Mouse (Mus musculus) c-Kit-negative CD71-positive TER-119-positive erythroid progenitor cells, embryonic 14.5 days (primary cell): ENCODE results near the gene Nsmce1.

Experiments
- DNase-seq: peaks from one replicate; pipeline ENCODE4 v3.0.0-alpha.2; 2013; ENCODE audit warnings: low read depth, low spot score

The Nsmce1 gene

DNA sequence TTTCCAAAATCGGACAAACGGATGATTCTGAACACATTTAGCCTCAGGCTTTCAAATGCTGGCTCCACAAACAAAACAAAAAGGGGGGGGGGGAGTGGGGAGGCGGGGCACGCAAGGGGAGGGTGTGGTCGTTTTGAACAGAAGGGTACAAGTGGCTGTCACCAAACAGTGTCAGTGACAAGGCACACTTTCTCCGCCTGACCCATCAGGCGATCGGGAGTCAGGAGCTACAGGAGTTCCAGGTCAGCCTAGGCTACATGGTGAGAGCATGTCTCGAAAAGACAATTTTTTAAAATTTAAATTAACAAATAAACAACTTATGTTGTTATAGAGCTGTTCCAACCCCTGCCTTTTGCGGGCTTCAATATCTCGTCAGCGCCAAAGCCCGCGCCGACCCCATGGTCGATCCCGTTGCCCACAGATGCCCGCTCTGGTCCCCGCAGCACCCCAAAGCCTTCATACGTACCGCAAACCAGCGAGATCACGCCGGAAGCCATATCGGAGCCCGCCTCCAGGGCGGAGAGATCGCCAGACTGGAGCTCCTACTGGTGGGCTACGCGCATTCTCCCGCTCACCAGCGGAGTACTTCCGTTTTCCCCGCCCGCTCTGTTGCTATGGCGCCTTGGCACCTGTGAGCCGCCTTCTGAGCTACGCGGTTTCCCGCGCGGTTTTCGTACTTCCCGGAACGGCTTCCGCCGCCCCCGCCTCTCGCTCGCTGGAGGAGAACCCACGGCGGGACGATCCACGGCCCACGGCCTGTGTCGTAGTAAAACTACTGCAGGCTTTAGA lies at the start of gene Nsmce1:
TSS of gene Nsmce1 (minus strand) at position 650 of the 789 bp plus-strand sequence.
- DNase-seq = peak; percentile 92

DNA sequence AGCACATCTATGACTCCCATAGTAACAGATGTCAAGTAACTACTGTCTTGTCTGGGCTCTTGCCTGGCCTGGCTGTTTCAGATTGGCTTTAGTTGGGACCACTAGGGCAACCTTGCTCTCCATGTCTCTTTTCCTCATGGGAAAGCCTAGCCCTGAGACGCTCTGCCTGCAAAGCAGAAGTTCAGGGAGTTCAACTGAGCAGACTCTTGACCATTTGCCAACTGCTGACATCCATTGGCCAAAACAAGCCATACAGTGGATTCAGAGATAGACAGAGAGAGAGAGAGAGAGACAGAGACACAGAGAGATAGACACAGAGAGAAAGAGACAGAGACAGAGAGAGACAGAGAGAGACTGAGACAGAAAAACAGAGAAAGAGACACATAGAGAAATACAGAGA lies 49.6 kb upstream of the Nsmce1 start:
- no peak for DNase-seq

GRCm38 (mm10) chr7:125539351-125539750 lies 48.0 kb upstream of the Nsmce1 start:
- no peak for DNase-seq

GRCm38 (mm10) chr7:125527901-125528580 lies 36.6 kb upstream of the Nsmce1 start:
- no peak for DNase-seq

DNA sequence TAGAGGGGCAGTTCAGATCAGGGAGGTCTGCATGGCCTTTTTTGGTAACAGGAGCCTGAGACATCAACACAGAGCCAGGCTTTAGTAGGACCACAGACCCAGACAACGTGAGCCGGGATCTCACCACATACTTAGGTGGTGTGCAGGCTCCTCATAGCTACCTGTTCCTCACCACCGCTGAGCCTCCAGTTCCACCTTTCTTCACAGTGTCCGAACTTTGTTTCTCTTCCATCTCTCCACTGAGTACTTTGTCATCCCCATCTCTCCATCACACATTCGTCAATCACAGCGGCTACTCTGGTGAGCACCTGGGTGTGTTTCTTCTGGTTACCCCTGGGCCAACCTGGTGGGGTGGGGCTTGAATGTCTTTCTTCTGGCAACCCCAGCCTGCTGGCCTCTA lies 35.8 kb upstream of the Nsmce1 start:
- no peak for DNase-seq

DNA sequence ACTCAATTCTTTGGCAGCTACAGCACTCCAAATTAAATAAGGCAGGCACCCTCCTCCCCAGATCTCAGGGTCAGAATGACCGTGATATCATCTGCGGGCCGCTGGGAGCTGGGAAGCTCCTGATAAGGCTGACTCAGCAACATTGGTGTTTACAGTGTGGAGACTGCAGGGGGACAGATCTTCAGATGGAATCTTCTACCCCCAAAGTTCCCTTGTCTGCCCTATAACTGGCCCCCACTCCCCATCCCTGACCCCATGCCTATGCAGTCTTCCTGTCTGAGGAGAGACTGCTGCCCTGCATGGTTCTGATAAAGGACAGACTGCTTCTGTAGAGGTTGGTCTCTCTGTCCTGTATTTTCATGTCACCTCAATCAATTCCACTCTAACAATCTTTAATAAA lies 31.7 kb upstream of the Nsmce1 start:
- DNase-seq = peak; percentile 62

DNA sequence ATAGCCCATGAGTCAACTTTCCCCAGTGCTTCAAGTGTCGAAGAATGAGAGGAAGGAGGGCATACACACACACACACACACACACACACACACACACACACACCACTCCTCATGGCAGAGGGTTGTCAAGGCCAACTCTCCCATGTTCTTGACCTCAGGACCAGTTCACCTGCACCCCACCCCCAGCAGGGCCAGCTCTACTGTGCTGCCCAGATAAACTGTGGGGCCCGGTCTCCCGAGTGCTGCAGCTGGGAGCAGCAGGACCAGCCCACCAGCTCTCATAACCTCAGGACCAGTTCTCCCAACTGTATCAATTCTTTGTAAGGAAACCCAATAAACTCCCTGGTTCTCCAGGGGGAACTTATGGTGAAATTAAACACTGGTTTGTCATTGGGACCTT lies 28.3 kb upstream of the Nsmce1 start:
- DNase-seq = no peak

DNA sequence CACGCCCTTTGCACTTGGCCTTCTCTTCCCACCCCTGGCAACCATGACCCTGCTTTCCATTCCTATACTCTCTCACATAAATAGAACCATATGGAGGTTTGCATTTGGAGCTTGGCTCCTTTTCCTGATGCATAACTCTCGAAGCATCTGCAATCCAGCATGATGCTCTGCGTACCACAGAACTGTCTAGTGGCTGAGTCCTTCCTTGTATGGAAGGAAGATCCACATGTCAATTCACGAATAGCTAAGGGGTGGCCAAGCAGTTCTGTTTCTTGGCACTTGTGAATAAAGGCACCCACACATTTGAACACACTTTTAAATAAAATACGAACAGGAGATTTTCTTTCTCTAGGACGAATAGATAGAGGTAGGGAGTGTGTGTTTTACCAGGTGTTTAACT lies 26.1 kb upstream of the Nsmce1 start:
- DNase-seq = no peak

DNA sequence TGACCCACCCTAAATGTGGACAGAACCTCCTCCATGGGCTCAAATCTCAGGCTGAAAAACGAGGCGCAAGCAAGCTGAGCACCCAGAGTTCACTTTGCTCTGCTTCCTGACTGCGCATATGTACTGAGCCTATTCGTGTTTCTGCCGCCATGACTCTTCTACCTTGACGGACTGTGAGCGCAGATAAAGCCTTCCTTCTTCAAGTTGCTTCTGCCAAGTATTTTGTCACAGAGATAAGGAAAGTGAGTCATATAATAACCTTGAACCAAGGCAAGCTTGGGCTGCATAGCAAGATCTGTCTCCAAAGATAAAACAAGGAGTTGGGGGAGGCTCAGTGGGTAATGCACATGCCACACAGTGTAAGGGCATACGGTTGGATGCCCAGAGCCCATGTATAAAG lies 25.3 kb upstream of the Nsmce1 start:
- no peak for DNase-seq

DNA sequence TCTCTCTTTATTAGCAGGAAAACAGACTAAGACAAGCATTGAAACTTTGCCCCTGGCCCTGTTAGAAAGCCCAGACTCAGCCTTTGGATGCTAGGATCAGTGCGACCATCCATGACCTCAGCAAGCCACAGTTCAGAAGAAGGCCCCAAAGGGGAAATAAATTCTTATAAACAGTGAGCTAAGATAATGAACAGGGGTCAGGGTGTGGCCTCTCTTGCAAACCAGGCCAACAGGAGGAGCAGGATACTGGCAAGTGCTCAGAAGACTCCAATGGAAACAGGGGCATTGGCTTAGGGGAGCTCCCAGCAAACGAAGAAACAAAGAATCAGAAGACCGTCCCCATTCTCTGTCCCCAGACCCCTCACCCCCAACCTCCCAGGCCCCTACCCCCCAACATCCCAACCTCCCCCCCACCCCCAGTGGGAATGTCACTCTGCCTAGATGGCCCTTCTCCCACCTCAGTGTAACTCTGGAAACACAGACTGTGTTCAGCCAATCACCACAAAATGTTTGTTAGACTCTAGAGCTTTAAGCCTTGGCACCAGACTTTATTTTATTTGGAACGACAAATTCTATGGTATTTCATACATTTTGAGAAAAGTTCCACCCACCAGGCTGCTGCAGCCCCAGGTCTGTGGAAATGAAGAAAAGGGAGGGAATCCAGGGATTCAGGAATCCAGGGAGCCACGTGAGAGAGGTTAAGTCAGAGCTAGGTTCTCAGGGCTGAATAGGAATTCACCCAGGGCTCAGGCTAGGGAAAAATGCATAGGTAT lies 23.9 kb upstream of the Nsmce1 start:
- no peak for DNase-seq

GRCm38 (mm10) chr7:125511852-125512251 lies 20.5 kb upstream of the Nsmce1 start:
- no peak for DNase-seq

DNA sequence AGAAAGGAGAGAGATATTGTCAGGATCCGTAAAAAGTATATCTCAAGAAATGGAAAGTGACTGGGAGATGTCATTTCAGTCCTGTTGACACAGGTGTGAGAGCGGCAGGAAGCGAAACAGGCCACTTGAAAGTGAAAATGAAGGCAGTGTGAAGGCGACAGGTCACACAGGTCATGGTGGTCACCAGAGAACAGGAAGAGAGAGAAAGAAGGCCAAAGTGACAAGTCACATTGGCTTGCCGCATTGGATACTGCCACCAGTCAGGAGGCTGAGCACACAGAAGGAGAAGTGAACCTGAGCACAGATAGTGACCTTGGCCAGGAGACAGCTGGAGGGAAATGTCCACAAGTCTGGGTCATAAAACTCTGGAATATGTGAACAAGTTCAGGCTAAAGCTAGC lies 20.0 kb upstream of the Nsmce1 start:
- no peak for DNase-seq

DNA sequence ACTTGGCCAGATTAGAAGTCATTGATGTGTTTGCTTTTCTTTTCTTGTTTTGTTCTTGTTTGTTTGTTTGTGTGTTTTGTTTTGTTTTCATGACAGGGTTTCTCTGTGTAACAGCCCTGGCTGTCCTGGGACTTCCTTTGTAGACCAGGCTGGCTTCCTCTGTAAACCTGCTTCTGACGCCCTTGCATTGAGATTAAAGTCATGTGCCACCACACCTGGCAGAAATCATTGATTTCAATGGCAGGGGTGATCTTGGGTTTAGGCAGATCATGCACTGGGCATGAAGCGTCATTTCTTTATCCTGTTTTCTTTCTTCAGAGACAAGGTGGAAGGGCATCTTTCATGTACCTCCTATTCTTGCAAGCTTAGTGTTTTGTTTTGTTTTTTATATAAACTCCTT lies 15.9 kb upstream of the Nsmce1 start:
- DNase-seq = no peak

- DNase-seq = no peak
Observed at GRCm38 (mm10) chr7:125505568-125505967, 14.2 kb upstream of the Nsmce1 start.

GRCm38 (mm10) chr7:125504618-125505017 lies 13.2 kb upstream of the Nsmce1 start:
- no peak for DNase-seq

DNA sequence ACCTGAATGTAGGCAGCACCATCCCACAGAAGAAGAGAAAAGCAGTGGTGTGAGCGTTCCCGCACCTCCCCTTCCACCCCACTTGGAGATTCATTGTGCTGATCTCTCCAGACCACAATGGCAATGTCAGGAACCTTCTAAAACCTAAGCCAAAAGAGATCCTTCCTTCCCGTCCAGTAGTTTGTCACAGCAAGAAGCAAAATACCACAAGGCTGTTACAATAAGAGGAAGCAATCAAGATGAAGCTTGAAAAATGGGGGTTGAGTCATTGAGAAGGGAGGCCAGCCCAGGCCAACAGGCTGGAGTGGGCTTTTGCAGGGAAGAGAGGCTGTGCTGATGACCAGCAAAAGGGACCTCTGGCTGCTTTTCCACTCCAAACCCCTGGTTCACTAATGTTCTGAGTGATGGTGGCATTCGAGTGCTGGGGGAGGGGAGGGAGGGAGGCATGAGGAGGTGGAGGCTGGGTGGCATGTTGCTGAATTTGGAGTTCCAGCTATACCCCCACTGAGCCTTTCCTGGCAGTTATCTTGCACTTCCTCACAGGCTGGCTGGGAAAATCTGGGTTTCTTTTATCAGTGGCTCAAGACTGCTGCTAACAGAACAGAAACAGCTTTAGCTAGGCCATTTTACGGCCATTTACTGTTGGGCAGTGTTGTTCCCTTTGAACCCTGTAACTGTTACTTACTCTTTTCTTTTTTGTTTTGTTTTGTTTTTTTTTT lies 12.1 kb upstream of the Nsmce1 start:
- no peak for DNase-seq

DNA sequence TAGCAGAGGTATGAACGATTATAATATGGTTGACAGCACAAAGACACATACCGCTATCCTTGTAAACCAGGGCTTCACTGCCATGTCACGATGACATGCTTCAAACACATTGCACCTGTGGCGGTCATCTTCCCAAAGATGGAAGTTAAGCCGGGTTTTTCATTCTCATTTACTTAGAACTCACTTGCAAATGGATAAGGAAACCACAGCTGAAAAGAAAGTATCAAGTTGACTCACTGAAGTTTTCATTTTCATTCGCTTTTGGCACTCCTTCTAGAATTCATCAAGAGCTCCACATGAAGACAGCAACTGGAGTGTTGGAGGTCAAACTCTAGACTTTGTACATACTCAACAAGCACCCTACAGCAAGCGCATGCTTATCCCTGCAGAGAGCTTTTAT lies 9.5 kb upstream of the Nsmce1 start:
- DNase-seq = no peak

DNA sequence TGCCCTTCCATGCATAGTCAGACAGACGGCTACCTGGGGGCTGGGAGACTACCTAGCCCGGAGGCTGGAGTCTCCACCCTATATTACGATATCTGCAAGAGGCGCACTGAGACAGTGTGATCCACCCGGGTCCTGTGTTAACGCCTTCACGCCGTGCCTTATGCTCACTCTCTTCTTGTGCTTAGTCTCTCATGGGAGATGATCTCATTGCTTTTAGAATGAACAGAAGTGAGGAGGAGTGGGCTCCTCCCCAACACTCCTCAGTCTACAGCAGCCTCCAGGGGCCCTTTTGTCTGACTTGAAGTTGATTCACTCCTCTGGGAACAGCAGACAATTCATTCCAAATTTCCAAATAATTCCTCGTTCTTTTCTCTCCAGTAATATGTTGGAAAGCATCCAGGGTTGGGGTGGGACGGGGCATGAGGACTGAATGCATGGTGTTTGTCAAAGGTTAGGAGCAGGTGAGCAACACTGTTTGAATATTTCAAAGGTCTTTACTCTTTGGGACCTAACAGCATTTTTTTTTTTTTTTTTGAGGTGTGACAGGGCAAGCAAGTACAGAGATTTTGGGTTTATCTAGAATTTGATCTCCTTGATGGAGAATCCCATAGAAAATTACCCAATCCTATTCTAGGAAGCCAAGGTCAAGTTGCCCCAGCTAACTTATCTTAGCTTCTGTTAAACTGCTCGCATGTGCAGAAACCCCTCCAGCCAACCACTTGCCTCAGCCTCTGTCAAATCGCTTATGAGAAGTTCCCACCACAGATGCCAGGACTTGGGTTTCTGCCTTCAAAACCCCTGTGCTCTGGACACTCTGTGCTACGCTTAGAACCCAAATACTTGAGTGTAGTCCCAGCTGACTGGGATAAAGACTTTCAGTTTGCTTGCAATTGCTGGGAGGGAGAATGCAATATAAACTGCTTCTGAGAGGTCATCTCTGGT lies 8.8 kb upstream of the Nsmce1 start:
- DNase-seq = no peak

- no peak for DNase-seq
Observed at GRCm38 (mm10) chr7:125495864-125496440, 4.6 kb upstream of the Nsmce1 start.

- no peak for DNase-seq
Observed at GRCm38 (mm10) chr7:125492551-125492950, 1.2 kb upstream of the Nsmce1 start.
